Mouse (Mus musculus) adrenal gland, adult 8-10 months (tissue): Measurements from ENCODE around the gene Fam151a. TPM values are rescaled to one million over a fixed set of nuclear protein-coding genes. Genes with fewer than 3 reads are reported as not detected.
"Not testable (repeated sequence)": the region's sequence is repeated elsewhere in the genome, so short reads cannot be mapped to it uniquely, and the experiment has no call there.

Source experiments
- DNase-seq: peaks from one replicate; pipeline ENCODE4 v3.0.0; 2022
- total RNA-seq, 4 experiments: library from RNA; stranded (reverse); gene quantifications; 2 replicates each; pipeline ENCODE4 v1.2.4; 2022

Gene Fam151a
- total RNA-seq: under 1 TPM in 1 of 4 experiments, not detected in 3; 0.17 TPM

DNA sequence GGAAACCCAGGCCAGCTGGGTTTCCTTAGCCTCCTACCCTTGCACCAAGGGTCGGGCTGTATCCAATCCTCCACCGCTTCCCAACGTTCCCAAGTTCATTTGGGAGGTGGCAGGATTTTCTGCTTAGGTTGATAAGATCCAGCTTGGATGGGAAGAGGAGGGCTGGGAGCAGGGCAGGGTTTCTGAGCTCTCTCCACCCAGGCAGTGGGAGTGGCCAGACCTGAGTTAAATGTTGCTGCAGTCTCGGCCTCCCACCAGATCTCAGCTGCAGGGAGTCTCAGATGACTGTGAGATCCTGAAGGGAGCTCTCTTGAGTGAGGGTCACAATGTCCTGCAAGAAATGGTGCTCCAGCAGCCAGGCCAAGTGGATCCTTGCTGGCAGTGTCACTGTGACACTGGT, at the start of gene Fam151a:
Gene Fam151a (plus strand): TSS at position 254 of the 400 bp plus-strand sequence.
- DNase-seq: no peak

DNA sequence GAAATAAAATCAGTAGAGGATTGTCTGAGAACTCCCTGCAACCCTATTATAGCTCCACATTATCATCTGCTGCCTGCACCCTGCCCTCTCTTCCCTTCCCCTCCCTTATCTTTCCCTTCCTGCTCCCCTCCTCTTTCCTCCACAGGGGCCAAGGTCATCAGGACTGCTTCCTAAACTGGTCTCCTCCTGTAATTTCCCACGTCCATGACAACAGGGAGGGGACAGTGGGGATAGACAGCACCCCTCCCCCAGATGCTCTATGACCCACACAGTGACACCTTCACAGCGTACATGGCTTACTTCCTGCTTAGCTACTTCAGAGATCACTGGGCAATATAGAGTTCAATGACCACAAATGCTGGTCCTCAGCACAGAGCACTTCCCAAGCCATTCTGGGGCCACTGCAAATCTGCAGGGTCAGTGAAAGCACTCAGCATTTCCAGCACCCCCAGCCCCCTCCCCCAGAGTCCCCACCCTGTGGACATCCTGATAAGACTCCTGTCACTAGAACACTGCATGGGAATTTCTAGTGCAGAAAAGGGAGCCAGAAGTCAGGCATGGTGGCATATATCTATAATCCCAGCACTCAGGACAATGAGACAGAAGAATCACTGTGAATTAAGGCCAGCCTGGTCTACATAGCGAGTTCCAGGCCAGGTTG, 44.9 kb upstream of the Fam151a start:
- no peak for DNase-seq

DNA sequence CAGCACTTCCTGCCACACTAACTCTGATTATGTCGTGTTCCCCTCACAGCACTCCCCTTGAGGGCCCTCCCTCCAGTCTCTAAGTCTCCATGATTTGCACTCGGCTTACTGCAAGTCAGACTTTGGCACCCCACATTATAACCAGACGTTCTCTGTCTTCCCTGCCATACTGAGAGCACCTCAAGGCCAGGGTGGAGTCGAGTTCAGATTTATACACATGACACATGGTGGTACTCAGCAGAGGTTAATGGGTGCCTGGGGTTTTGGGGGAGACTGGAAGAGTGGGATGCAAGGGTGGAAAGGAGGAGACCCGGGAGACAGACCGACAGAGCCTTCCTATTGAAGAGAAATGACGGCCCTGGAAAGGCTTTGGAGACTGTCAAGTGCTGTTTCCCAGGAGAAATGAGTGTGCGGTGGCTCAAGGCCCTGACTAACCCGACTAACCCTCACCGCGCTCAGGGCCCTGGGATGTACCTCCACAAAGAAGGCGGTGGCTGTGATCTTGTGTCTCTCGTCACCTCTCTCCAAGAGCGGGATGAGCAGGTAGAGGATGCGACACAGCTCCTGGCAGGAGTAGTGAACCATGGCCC, 39.8 kb upstream of the Fam151a start:
- DNase-seq: no peak

DNA sequence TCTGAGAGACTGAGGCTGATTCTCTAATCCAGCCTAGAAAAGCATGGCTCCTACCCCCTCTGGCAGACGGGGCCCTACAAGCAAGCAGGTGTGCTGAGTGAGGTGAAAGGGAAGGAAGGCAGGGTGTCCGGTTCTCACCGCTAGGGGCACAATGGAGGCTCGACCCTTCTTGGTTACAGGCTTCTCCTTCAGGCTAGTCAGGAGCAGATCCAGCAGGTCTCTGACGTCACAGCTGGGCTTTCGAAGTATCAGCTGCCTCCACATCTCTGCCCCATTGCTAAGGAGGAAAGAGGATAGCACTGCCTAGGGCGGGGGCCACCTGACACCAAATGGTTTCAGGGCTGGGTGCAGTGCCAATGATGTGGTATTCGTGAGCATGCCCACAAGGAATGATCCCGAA, 33.7 kb upstream of the Fam151a start:
- no peak for DNase-seq

DNA sequence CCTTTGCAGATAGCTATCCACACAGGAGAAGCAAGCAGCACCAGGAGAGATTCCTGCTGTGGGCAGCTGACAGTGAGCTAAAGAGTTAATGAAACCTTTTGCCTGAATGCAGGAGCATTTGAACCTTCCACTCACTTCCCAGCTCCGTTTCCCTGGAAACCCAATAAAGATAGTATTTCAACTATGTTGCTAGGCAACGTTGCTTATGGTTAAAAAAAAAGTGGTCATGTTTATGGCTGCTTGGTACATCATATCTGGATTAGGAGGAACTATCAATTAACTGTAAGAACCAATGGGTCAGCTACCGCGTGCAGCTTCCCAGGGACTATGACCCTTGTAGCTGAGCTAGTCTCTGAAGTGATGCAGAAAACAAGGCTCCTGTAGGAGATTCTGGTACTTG, 32.9 kb upstream of the Fam151a start:
- no peak for DNase-seq

DNA sequence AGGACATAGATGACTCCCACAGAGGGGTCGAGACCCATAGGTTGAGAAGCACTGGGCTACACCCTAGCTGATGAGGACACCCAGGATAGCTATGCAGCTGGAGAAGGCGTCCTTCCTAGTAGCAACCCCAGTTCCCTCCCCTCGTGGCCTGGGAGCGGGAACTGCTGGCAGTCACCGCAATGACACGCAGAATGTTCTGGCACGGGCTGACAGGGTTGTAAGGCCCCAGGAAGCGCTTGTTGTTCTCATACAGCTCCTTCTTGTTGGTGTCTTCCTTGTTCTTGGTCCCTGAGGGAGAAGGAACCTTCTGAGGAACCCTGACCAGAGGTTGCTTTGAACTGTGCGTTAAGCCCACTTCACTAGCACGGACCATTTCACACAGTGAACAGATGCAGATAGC, 29.7 kb upstream of the Fam151a start:
- no peak for DNase-seq

DNA sequence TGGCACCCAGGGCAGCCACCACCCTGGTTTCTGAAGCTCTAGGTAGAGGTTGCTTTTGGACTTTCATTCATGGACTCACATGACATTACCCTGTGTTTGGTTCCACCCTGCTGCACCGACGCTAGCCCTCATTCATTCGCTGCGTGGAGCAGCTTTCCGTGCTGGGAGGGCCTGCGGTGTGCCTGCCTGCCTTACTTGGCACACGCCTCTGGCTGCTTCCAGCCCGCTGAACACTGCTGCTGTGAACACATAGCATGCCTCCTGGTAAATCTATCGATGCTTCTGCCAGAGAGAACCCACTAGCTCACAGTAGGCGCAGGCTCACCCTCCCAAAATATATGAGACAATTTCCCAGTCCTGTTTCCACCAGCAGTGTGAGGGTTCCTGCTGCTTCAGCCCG, 29.3 kb upstream of the Fam151a start:
- no peak for DNase-seq

DNA sequence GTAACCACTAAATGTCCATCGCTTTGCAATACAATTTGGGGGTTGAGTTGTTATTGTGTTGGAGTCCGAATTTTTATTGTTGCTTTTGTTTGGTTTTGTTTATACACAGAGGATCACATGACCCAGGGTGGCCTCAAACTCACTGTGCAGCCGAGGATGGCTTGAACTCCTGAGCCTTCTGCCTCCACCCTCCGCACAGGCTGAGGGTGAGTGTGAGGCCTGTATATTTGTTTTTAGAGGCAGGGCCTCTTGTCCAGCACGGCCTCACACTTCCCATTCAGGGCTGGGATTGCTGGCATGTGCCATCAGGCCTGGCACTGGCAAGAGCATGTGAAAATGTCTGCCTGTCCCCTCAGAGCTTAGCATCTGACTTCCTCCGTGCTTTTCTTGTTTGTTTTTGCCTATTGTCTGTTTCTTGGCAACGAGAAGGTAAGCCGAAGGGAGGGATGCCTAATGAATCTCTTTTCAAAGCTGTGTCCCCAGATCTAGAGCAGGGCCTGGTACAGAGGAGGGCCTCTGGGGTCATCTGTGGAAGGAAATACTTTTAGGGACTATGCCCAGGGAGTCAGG, 28.5 kb upstream of the Fam151a start:
- no peak for DNase-seq

DNA sequence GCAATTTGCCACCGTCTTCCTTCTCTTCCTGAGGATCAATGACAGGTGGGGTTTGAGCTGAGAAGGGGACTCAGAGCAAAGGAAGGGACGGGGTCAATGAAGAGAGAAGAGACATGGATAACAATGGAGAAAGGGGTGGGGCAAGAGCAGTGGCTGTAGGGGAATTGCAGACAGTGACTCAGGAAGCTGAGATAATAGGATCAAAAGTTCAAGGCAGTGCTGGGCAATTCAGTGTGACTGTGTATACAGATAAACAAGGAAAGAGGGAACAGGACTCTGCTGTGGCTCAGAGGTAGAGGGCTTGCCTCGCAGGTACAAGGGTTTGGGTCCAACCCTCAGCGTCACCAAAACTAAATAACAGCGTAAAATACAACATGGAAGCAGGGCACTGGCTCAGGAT, 25.7 kb upstream of the Fam151a start:
- DNase-seq: peak; percentile 37

DNA sequence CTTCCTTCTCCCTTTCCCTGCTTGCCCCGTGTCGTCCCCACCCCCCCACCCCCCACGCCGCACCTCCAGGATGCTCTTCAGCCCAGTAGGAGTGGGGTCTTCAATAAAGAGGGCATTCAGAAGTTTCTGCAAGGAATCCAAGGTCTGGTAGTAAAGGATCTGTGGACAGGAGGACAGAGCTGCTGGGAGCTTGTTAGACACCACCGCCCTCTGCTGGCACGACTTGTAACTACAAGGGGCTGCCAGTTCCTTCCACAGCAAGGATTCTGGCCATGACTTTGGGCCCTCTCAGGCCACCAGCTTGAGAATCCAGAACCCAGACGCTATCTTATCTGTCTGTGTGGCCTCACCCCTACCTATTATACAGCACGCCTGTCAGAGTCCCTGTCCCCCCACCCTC, 25.3 kb upstream of the Fam151a start:
- peak; percentile 50 for DNase-seq

DNA sequence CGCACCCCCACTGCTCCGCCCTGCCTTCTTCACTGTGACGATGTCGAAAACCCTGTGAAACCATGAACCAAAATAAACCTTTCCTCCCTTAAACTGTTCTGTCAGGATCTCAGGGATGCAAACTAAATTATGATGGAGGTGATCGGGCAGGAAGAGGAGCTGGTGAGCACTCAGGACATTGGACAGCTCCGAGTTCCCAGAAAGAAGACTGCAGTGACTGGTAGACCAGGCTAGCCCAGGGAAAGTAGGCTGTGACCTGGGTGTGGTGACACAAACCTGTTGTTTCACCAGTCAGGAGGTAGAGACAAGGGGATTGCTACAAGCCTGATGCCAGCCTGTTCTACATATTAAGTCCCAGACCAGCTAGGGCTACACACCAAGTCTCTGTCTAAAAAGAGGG, 20.1 kb upstream of the Fam151a start:
- no peak for DNase-seq

DNA sequence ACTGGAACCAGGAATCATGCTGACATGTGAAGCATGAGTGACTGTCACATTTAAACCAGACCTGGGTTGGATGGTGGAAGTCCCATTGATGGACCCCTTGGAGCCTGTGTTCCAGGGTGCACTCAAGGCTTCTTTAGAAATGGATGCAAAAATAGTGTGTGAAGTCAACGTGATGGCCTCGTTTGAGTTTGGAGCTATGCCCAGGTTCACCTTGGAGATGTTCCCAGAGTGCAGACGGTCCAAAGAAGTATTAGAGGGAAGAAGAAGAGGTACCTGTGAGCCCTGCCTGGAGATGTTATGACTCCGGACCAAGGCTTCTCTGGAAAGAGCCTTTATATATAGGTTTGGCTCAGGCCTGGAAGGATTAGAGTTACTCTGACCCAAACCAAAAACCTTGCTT, 13.1 kb upstream of the Fam151a start:
- no peak for DNase-seq

DNA sequence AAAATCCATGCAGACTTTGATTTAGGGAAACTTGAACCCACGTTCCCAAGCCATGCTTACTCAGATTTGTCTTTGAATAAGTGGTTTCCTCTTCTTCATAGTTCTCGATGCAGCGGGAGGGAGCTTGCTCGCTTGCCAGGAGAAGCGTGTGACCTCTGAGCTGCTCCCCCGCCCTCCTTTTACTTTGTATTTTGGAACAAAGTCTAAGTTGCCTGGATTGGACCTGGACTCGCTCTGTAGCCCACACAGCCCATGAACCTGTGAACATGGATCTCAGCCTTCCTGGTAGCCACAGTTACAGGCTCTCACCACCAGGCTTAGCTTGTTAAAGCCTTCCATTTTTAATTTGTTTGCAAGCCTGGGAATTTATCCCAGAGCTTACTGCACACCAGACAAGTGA, 2.9 kb upstream of the Fam151a start, which contains the start of gene Mroh7:
Gene Mroh7 (minus strand): TSS at position 112 of the 400 bp plus-strand sequence.
- DNase-seq: no peak

DNA sequence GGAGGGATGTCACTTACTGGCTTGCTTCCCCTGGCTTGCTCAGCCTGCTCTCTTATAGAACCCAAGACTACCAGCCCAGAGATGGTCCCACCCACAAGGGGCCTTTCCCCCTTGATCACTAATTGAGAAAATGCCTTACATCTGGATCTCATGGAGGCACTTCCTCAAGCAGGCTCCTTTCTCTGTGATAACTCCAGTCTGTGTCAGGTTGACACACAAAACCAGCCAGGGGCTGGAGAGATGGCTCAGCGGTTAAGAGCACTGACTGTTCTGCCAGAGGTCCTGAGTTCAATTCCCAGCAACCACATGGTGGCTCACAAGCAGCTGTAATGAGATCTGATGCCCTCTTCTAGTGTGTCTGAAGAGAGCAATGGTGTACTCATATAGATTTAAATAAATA, 3.2 kb downstream of the Fam151a start:
- not testable (repeated sequence) for DNase-seq

DNA sequence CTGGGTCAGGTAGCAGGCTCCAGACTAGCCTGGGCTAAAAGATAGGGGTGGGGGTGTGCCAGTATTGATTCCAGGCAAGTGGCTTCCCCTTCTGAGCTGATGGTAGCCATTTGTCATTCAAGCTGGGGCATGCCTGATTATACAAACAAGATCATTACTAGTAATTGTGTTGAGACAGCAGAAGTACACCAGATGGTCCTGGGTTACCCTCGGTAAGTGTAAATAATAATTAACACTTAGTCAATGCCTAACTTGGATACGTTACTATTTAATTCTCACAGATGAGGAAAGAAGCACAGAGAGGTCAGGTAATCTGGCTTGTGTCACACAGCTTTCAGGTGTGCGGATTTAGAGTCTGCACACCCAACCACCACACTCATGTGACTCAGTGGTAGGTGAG, 4.2 kb downstream of the Fam151a start:
- no peak for DNase-seq

DNA sequence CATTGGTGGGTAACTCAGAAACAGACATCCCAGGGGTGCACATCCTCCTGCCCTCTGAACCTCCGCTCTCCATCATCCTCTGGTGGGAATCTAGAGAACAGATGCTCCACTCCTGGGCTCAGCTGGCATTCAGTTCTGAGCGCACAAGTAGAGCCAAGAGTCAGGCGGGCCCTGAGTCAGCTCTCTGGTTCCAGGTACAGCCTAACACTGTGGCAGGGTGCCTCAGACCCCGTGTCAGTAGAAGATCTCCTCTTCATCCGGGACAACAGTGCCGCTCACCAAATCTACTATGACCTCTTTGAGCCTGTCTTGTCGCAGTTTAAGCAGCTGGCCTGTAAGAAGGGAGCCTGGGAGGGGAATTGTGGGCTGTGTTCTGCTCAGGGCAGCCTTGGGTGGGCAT, 12.2 kb downstream of the Fam151a start:
- no peak for DNase-seq

DNA sequence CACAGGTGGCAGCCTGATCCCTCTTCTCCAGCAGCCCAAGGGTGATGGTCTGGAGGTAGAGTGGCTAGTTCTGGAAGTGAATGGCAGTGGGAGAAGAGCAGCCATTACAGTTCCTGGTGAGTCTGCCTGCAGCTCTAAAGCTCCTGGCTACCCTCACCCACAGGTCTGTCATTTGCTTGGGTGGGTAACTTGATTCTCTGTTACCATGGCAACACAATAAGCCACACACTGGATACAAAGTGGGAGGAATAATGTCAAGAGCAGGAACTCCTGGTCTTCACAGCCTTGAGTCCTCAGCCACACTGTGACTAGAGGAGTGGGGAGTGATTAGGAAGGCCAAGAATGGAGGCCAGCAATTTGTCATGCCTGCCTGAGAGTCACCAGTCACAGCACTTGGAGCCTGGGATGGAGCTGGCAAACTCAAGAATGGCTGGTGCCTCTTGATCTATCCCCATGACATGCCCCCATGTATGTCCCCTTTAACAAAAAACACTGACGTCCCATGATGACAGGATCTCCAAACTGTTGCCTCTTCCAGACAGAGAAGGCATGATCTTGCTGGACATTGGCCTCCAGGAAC, 13.4 kb downstream of the Fam151a start:
- DNase-seq: no peak

DNA sequence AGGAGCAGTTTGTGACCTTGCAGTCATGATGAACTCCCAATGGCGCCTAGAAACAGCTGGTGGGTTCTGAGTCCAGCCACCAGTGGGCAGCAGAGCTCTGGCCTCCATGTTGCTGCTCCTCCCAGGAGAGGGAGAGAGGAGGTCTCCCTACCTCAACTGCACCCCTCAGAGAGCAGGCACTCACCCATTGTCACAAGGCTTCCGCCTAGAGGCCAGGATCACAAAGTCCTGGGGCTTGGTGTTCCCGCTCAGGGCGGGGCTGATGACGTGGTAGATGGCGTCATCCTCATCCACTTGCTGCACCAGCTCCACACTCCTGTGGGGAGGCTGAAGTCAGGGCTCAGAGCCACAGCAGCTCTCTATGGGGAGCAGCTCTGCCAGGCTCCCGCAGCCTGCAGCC, 16.0 kb downstream of the Fam151a start:
- DNase-seq: peak; percentile 51

DNA sequence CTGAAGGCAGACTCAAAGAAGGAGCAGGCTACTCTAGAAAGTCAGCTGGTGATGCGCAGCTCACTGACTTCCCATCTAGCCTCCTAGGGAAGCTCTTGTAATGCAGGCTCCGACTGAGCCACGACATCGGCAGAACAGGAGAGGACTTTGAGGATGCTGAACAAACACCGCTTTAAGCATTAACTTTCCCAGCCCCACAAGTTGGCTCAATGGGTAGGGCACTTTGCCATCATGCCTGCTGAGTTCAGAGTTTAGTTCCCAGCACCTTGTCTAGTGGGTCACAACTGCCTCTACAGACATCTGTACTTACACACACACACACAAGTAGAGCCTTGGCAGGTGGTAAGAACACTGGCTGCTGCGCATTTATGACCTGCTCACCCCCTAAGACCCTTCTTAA, 18.0 kb downstream of the Fam151a start:
- DNase-seq: no peak

DNA sequence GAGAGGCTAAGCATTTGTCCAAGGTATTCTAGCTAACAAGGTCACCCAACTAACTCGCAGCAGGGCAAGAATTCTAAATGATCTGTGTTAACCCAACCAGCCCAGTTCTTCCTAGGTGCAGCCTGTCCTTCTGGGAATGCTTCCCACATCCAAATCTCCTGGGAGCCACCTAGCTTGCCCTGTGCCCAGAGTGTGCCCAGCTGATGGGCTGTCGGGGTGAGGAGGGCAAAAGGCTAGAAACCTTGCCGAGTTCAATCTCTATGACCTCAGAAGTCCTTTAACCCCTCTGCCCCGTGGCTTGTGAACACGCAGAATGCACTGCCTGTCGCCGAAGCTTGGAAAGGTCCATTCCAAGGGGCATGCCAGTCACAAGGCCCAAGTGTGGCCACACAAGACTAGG, 30.5 kb downstream of the Fam151a start:
- no peak for DNase-seq

DNA sequence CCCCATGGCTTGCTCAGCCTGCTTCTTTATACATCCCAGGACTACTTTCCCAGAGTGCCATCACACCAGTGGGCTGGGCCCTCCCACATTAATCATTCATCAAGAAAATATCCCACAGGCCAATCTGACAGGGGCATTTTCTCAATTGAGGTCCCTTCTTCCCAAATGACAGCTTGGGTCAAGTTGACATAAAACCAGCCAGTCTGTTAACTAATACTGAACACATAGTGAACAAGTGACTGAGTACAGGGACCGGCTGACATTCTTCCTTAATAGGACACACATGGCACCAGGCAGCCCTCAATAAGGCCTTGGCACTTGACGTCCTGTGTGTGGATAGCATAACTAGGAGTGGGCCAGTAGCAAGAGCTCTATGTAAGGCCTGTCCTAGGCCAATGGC, 35.6 kb downstream of the Fam151a start:
- DNase-seq: no peak

DNA sequence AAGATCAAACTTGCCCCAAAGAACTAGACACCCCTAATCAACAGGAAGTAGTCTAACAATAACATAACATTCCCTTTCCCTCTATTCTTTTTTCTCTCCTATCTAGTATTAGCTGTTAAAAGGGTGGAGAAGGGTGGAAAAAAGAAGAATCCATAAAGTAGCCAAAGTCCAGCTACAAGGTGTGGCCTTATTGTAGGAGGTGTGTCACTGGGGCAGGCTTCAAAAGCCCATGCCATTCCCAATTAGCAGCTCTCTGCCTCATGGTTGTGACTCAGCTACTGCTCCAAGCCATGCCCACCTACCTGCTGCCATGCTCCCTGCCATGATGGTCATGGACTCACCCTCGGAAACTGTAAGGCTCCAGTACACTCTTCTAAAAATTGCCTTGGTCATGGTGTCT, 38.9 kb downstream of the Fam151a start:
- DNase-seq: no peak

DNA sequence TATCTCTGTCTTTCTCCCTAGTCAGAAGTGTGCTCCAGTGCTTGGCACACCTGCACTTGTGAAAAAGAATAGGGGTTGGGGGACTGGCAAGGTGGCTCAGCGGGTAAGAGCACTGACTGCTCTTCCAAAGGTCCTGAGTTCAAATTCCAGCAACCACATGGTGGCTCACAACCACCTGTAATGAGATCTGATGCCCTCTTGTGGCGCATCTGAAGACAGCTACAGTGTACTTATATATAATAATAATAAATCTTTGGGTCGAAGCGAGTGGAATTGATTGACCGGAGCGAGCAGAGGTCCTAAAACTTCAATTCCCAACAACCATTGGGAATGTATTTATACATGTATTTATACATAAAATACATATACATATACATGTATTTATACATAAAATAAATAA, 42.1 kb downstream of the Fam151a start:
- not testable (repeated sequence) for DNase-seq

DNA sequence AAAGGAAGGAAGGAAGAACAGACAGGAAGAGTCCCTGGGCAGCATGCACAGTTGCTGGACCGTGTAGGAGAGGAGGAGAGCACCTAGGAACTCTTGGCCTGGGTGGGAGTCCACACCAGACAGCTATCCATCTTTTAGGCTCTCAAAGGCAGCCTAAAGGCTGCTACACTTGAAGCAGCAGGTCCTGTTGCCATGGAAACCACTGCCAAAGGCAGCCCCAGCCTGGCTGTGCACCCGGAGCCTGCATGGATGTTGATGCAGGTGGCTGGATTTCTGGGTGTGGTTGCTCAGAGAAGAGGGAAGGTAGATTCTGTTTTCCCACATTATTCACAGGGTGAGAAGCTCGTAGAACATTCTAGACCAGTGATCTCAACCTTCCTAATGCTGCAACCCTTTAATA, 43.3 kb downstream of the Fam151a start:
- no peak for DNase-seq
